Mouse (Mus musculus) ES-E14 (cell line): Measurements from ENCODE around the gene Nhsl1.

Experiments
- CHD2 ChIP-seq: IDR thresholded peaks from 2 replicates; pipeline ENCODE4 v1.6.1; 2014; ENCODE audit warnings: mild to moderate bottlenecking, low read depth, low read length, inconsistent platforms
- HCFC1 ChIP-seq: IDR thresholded peaks from 2 replicates; pipeline ENCODE4 v1.6.1; 2012; ENCODE audit warnings: low read length, inconsistent platforms, borderline replicate concordance; ENCODE audit not compliant: insufficient read depth
- MAFK ChIP-seq: IDR thresholded peaks from 2 replicates; pipeline ENCODE4 v1.6.1; 2014; ENCODE audit warnings: mild to moderate bottlenecking, low read depth, low read length, inconsistent platforms; ENCODE audit not compliant: insufficient read depth
- ZNF384 ChIP-seq: IDR thresholded peaks from 2 replicates; pipeline ENCODE4 v1.6.1; 2012; ENCODE audit warnings: low read depth, low read length, inconsistent platforms

DNA sequence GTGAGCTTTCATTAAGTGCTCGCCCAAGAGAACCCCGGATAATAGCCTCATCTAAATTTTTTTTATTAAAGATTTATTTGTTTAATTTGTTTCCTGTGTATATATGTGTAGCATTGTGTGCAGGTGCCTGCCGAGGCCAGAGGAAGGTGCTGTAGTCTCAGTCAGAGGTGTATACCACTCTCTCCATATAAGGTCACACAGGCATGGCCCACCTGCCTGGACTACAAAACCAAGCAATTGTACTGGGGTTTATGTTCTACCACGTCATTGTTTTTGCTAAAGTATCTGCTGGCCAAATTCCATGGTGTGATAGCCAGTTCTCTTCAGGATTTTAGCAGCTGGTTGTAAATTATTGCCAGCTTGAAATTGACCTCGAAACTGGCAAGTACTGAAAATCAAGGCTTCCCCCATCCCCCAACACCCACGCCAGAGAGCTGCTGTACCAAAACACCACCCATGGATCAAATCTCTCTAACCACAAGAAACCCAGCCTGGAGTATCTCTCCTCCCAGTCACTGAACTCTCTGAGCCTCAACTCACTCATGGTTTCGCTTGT is 81.4 kb downstream of the Nhsl1 start:
- TF ChIP-seq MAFK (no peak), HCFC1 (no peak), ZNF384 (no peak), CHD2 (no peak)
